Mouse (Mus musculus): Measurements from ENCODE around the gene Tmem161a. TPM values are rescaled to one million over a fixed set of nuclear protein-coding genes. Genes with fewer than 3 reads are reported as not detected.
"Not testable (repeated sequence)": the region's sequence is repeated elsewhere in the genome, so short reads cannot be mapped to it uniquely, and the experiment has no call there.

The Tmem161a gene
- polyA plus RNA-seq, 1 experiment from 2014 or later, result 50.8 TPM

GRCm38 (mm10) chr8:70210538-70210937 is 38.4 kb downstream of the Tmem161a start:
- Histone ChIP-seq H3K36me3 (ENCODE audit: control insufficient read depth, insufficient read depth, low read length) (no peaks in the 10 kb centered on the region), H3K4me2 (ENCODE audit: low read length) (peak overlapping the region; percentile 30), H3K27me3 (replicated peaks; ENCODE audit: control insufficient read depth, insufficient read depth, low read length) (0 out of 2 replicates have a peak, but pooled peaks cover 2% of the 10 kb centered on the region), H3K4me1 (replicated peaks; ENCODE audit: control insufficient read depth, insufficient read depth, low read length) (peaks cover 10% of the 10 kb centered on the region; the same call in 1 of the 2 replicates), H3K9ac (ENCODE audit: low read length) (0 out of 2 replicates have a peak overlapping the region, but pooled peaks have one; percentile 20), H3K27ac (ENCODE audit: low read depth) (no peak overlapping the region), H3K9me3 (ENCODE audit: control insufficient read depth, low read length) (no peaks in the 10 kb centered on the region), H3K4me3 (ENCODE audit: low read depth, low read length) (0 out of 2 replicates have a peak overlapping the region, but pooled peaks have one; percentile 6)
- DNase-seq (ENCODE audit: low spot score) (no peak), ATAC-seq (replicated peaks; ENCODE audit: low FRiP score, low TSS enrichment, low read depth) (no peak)
- 14% methylated on average over 8 of the region's 8 CpGs for WGBS

GRCm38 (mm10) chr8:70211275-70211674 is 39.1 kb downstream of the Tmem161a start:
- ATAC-seq (replicated peaks; ENCODE audit: low FRiP score, low TSS enrichment, low read depth), result no peak
- Histone ChIP-seq H3K4me3 (ENCODE audit: low read depth, low read length) (peak overlapping the region; percentile 59), H3K9me3 (ENCODE audit: control insufficient read depth, low read length) (no peaks in the 10 kb centered on the region), H3K27ac (ENCODE audit: low read depth) (no peak overlapping the region), H3K36me3 (ENCODE audit: control insufficient read depth, insufficient read depth, low read length) (no peaks in the 10 kb centered on the region), H3K4me1 (replicated peaks; ENCODE audit: control insufficient read depth, insufficient read depth, low read length) (peaks cover 10% of the 10 kb centered on the region; the same call in 1 of the 2 replicates), H3K4me2 (ENCODE audit: low read length) (peak overlapping the region; percentile 100), H3K9ac (ENCODE audit: low read length) (peak overlapping the region; percentile 51; the same call in 1 of the 2 replicates), H3K27me3 (replicated peaks; ENCODE audit: control insufficient read depth, insufficient read depth, low read length) (0 out of 2 replicates have a peak, but pooled peaks cover 2% of the 10 kb centered on the region)
- DNase-seq (ENCODE audit: low spot score), result no peak
- 92% methylated on average over 1 of the region's 1 CpGs for WGBS

- WGBS, result 2% methylated on average over 30 of the region's 31 CpGs
- Histone ChIP-seq H3K36me3 (ENCODE audit: control insufficient read depth, insufficient read depth, low read length) (no peaks in the 10 kb centered on the region), H3K27me3 (replicated peaks; ENCODE audit: control insufficient read depth, insufficient read depth, low read length) (0 out of 2 replicates have a peak, but pooled peaks cover 2% of the 10 kb centered on the region), H3K9me3 (ENCODE audit: control insufficient read depth, low read length) (no peaks in the 10 kb centered on the region), H3K4me2 (ENCODE audit: low read length) (peak overlapping the region; percentile 100), H3K4me3 (ENCODE audit: low read depth, low read length) (peak overlapping the region; percentile 59), H3K9ac (ENCODE audit: low read length) (peak overlapping the region; percentile 51), H3K27ac (ENCODE audit: low read depth) (no peak overlapping the region), H3K4me1 (replicated peaks; ENCODE audit: control insufficient read depth, insufficient read depth, low read length) (peaks cover 10% of the 10 kb centered on the region; the same call in 1 of the 2 replicates)
- DNase-seq (ENCODE audit: low spot score) (no peak), ATAC-seq (replicated peaks; ENCODE audit: low FRiP score, low TSS enrichment, low read depth) (peak; percentile 4)
Measured at GRCm38 (mm10) chr8:70211726-70212111, 39.6 kb downstream of the Tmem161a start.

- 0 out of 2 replicates have a peak, but pooled peaks cover 2% of the 10 kb centered on the region for H3K27me3 ChIP-seq (replicated peaks; ENCODE audit: control insufficient read depth, insufficient read depth, low read length)
- ATAC-seq (replicated peaks; ENCODE audit: low FRiP score, low TSS enrichment, low read depth), result peak; percentile 99
- WGBS, result under 1% methylated on average over 66 of the region's 66 CpGs
Measured at GRCm38 (mm10) chr8:70212112-70213055, 40.2 kb downstream of the Tmem161a start, which contains the start of gene Slc25a42. TSS of gene Slc25a42 (minus strand) at chr8:70212305.

GRCm38 (mm10) chr8:70214411-70214810 is 42.3 kb downstream of the Tmem161a start:
- no peaks in the 10 kb centered on the region for H3K36me3 ChIP-seq (ENCODE audit: control insufficient read depth, insufficient read depth, low read length)
- no peak overlapping the region for H3K27ac ChIP-seq (ENCODE audit: low read depth)
- H3K4me1 ChIP-seq (replicated peaks; ENCODE audit: control insufficient read depth, insufficient read depth, low read length), result peaks cover 14% of the 10 kb centered on the region; the same call in 1 of the 2 replicates
- DNase-seq (ENCODE audit: low spot score) (no peak), ATAC-seq (replicated peaks; ENCODE audit: low FRiP score, low TSS enrichment, low read depth) (no peak)
- H3K27me3 ChIP-seq (replicated peaks; ENCODE audit: control insufficient read depth, insufficient read depth, low read length), result 0 out of 2 replicates have a peak, but pooled peaks cover 2% of the 10 kb centered on the region
- H3K9ac ChIP-seq (ENCODE audit: low read length), result no peak overlapping the region
- H3K9me3 ChIP-seq (ENCODE audit: control insufficient read depth, low read length), result no peaks in the 10 kb centered on the region
- no peak overlapping the region for H3K4me2 ChIP-seq (ENCODE audit: low read length)
- no peak overlapping the region for H3K4me3 ChIP-seq (ENCODE audit: low read depth, low read length)
- 78% methylated on average over 3 of the region's 3 CpGs for WGBS

More at GRCm38 (mm10) chr8:70212112-70213055, 40.2 kb downstream of the Tmem161a start, which contains the start of gene Slc25a42:
- Histone ChIP-seq H3K4me1 (replicated peaks; ENCODE audit: control insufficient read depth, insufficient read depth, low read length) (peaks cover 10% of the 10 kb centered on the region; the same call in 1 of the 2 replicates), H3K4me3 (ENCODE audit: low read depth, low read length) (peak within 1 kb of the TSS; percentile 59), H3K27ac (ENCODE audit: low read depth) (no peak within 1 kb of the TSS), H3K36me3 (ENCODE audit: control insufficient read depth, insufficient read depth, low read length) (no peaks in the 10 kb centered on the region), H3K4me2 (ENCODE audit: low read length) (peak within 1 kb of the TSS; percentile 100), H3K9me3 (ENCODE audit: control insufficient read depth, low read length) (no peaks in the 10 kb centered on the region), H3K9ac (ENCODE audit: low read length) (peak within 1 kb of the TSS; percentile 51)
- peak; percentile 96 for DNase-seq (ENCODE audit: low spot score)

- H3K4me2 ChIP-seq (ENCODE audit: low read length), result no peak overlapping the region
- ATAC-seq (replicated peaks; ENCODE audit: low FRiP score, low TSS enrichment, low read depth) (no peak), DNase-seq (ENCODE audit: low spot score) (no peak)
- H3K9me3 ChIP-seq (ENCODE audit: control insufficient read depth, low read length), result no peaks in the 10 kb centered on the region
- 0 out of 2 replicates have a peak, but pooled peaks cover 2% of the 10 kb centered on the region for H3K27me3 ChIP-seq (replicated peaks; ENCODE audit: control insufficient read depth, insufficient read depth, low read length)
- 71% methylated on average over 5 of the region's 5 CpGs for WGBS
- peaks cover 13% of the 10 kb centered on the region; the same call in 1 of the 2 replicates for H3K4me1 ChIP-seq (replicated peaks; ENCODE audit: control insufficient read depth, insufficient read depth, low read length)
- H3K4me3 ChIP-seq (ENCODE audit: low read depth, low read length), result no peak overlapping the region
- H3K36me3 ChIP-seq (ENCODE audit: control insufficient read depth, insufficient read depth, low read length), result no peaks in the 10 kb centered on the region
- no peak overlapping the region for H3K27ac ChIP-seq (ENCODE audit: low read depth)
- no peak overlapping the region for H3K9ac ChIP-seq (ENCODE audit: low read length)
Measured at GRCm38 (mm10) chr8:70215092-70215491, 42.9 kb downstream of the Tmem161a start.

- H3K27ac ChIP-seq (ENCODE audit: low read depth); H3K36me3 ChIP-seq (ENCODE audit: control insufficient read depth, insufficient read depth, low read length); H3K4me3 ChIP-seq (ENCODE audit: low read depth, low read length); DNase-seq (ENCODE audit: low spot score); H3K4me2 ChIP-seq (ENCODE audit: low read length); H3K9me3 ChIP-seq (ENCODE audit: control insufficient read depth, low read length); ATAC-seq (replicated peaks; ENCODE audit: low FRiP score, low TSS enrichment, low read depth); H3K9ac ChIP-seq (ENCODE audit: low read length); H3K27me3 ChIP-seq (replicated peaks; ENCODE audit: control insufficient read depth, insufficient read depth, low read length); H3K4me1 ChIP-seq (replicated peaks; ENCODE audit: control insufficient read depth, insufficient read depth, low read length): not testable (repeated sequence)
- WGBS, result 69% methylated on average over 3 of the region's 3 CpGs
Measured at GRCm38 (mm10) chr8:70216161-70216560, 44.0 kb downstream of the Tmem161a start.

- H3K9me3 ChIP-seq (ENCODE audit: control insufficient read depth, low read length), result no peaks in the 10 kb centered on the region
- DNase-seq (ENCODE audit: low spot score) (no peak), ATAC-seq (replicated peaks; ENCODE audit: low FRiP score, low TSS enrichment, low read depth) (no peak)
- WGBS, result 57% methylated on average over 1 of the region's 1 CpGs
- 0 out of 2 replicates have a peak, but pooled peaks cover under 1% of the 10 kb centered on the region for H3K27me3 ChIP-seq (replicated peaks; ENCODE audit: control insufficient read depth, insufficient read depth, low read length)
- H3K36me3 ChIP-seq (ENCODE audit: control insufficient read depth, insufficient read depth, low read length), result no peaks in the 10 kb centered on the region
- H3K4me3 ChIP-seq (ENCODE audit: low read depth, low read length), result no peak overlapping the region
- 0 out of 2 replicates have a peak, but pooled peaks cover 6% of the 10 kb centered on the region for H3K4me1 ChIP-seq (replicated peaks; ENCODE audit: control insufficient read depth, insufficient read depth, low read length)
- H3K4me2 ChIP-seq (ENCODE audit: low read length), result no peak overlapping the region
- H3K9ac ChIP-seq (ENCODE audit: low read length), result no peak overlapping the region
- H3K27ac ChIP-seq (ENCODE audit: low read depth), result no peak overlapping the region
Measured at GRCm38 (mm10) chr8:70216566-70216965, 44.4 kb downstream of the Tmem161a start.

Data from intestine, embryonic 14.5 days (tissue).